Mouse (Mus musculus) limb, embryonic 14.5 days (tissue): ENCODE measurements around the gene Zfp612. TPM values are rescaled to one million over a fixed set of nuclear protein-coding genes. Genes with fewer than 3 reads are reported as not detected.
A peak's percentile ranks its signal among the peaks of the same experiment; 100 is the strongest.
"Not testable (repeated sequence)": the region's sequence is repeated elsewhere in the genome, so short reads cannot be mapped to it uniquely, and the experiment has no call there.

Source experiments
- ATAC-seq: fragments of 200-750 bp; cut with Nextera tagmentation; 2 replicates; pipeline ENCODE4 v1.8.0; 2017; ENCODE audit warnings: low read depth, moderate number of reproducible peaks, moderate TSS enrichment; ENCODE audit not compliant: low FRiP score
- DNase-seq: peaks from one replicate; pipeline ENCODE4 v3.0.0-alpha.2; 2015; ENCODE audit warnings: low spot score
- H3K27ac ChIP-seq: fragments of 300-500 bp; sonication (generic); replicated peaks from 2 replicates; pipeline ENCODE4 v1.5.1; 2014; ENCODE audit warnings: low read depth, mild to moderate bottlenecking, low read length, moderate library complexity, mixed read lengths
- H3K27me3 ChIP-seq: fragments of 300-500 bp; sonication (generic); 2 replicates; pipeline ENCODE4 v1.6.1; 2014; ENCODE audit warnings: low read length, mixed read lengths; ENCODE audit not compliant: control insufficient read depth, insufficient read depth
- H3K36me3 ChIP-seq: fragments of 300-500 bp; sonication (generic); 2 replicates; pipeline ENCODE4 v1.6.1; 2014; ENCODE audit warnings: mild to moderate bottlenecking, low read length, moderate library complexity, mixed read lengths; ENCODE audit not compliant: control insufficient read depth, insufficient read depth
- H3K4me1 ChIP-seq: fragments of 300-500 bp; sonication (generic); 2 replicates; pipeline ENCODE4 v1.6.1; 2014; ENCODE audit warnings: antibody characterized with exemption, low read length, mixed read lengths; ENCODE audit not compliant: control insufficient read depth, insufficient read depth
- H3K4me2 ChIP-seq: fragments of 300-500 bp; sonication (generic); replicated peaks from 2 replicates; pipeline ENCODE4 v1.6.1; 2014; ENCODE audit warnings: low read depth, mild to moderate bottlenecking, low read length, moderate library complexity; ENCODE audit not compliant: severe bottlenecking
- H3K4me3 ChIP-seq: fragments of 300-500 bp; sonication (generic); replicated peaks from 2 replicates; pipeline ENCODE4 v1.5.1; 2014; ENCODE audit warnings: low read length
- H3K9ac ChIP-seq: fragments of 300-500 bp; sonication (generic); 2 replicates; pipeline ENCODE4 v1.6.1; 2014; ENCODE audit warnings: mild to moderate bottlenecking, low read depth, low read length, moderate library complexity; ENCODE audit not compliant: severe bottlenecking
- H3K9me3 ChIP-seq: fragments of 300-500 bp; sonication (generic); 2 replicates; pipeline ENCODE4 v1.6.1; 2016; ENCODE audit warnings: low read length; ENCODE audit not compliant: control insufficient read depth
- POLR2A ChIP-seq: fragments of 200-500 bp; IDR thresholded peaks from 2 replicates; pipeline ENCODE4 v1.8.0; 2012; ENCODE audit warnings: inconsistent platforms, mild to moderate bottlenecking, moderate library complexity, borderline replicate concordance; ENCODE audit not compliant: insufficient read depth, insufficient read length; ENCODE audit errors: extremely low read depth
- WGBS: fragments of 180-500 bp; shearing (Covaris S2); extraction: QIAGEN DNeasy Blood & Tissue Kit; methylation state at CpG from one replicate; pipeline ENCODE4 v1.1.7; 2014; 5-methylcytosine and 5-hydroxymethylcytosine counted together
- polyA plus RNA-seq, 2 experiments: library from polyadenylated mRNA; depleted of rRNA in 1 of 2; stranded (reverse) in 1 of 2; unstranded in 1 of 2; fragments of >200 nt; fragmentation: Nextera tagmentation in 1 of 2; extraction: Ambion mirVana in 1 of 2; gene quantifications; 2 replicates each; pipeline versions ENCODE4 v1.2.1 to v1.2.3; 2012 to 2014

The Zfp612 gene
- polyA plus RNA-seq (2012; rRNA removed), result 7.5 and 7.8 TPM in 2 replicates
- 8.5 and 8.8 TPM in 2 replicates for polyA plus RNA-seq (2014; fragmentation: Nextera tagmentation; extraction: Ambion mirVana)

- Histone ChIP-seq H3K27me3 (no peaks in the 10 kb centered on the region), H3K36me3 (peaks cover 17% of the 10 kb centered on the region), H3K9ac (peak within 1 kb of the TSS; percentile 73), H3K4me2 (peak within 1 kb of the TSS; percentile 79), H3K27ac (no peak within 1 kb of the TSS), H3K4me1 (no peaks in the 10 kb centered on the region; the same call in 1 of the 2 replicates), H3K4me3 (peak within 1 kb of the TSS; percentile 70), H3K9me3 (no peaks in the 10 kb centered on the region)
- no peak for TF ChIP-seq POLR2A
- ATAC-seq (peak; percentile 91), DNase-seq (peak; percentile 38)
- WGBS, result 8% methylated on average over 46 of the region's 54 CpGs
These were observed at the start of gene Zfp612 for GRCm38 (mm10) chr8:110079282-110080221. Gene Zfp612 (plus strand): TSS chr8:110079746.

- not testable (repeated sequence) for DNase-seq, ATAC-seq, H3K4me3 ChIP-seq, H3K9me3 ChIP-seq, H3K9ac ChIP-seq, H3K4me2 ChIP-seq, H3K27ac ChIP-seq, H3K36me3 ChIP-seq, H3K4me1 ChIP-seq, H3K27me3 ChIP-seq
- WGBS, result 38% methylated on average over 8 of the region's 8 CpGs
These were observed 45.8 kb upstream of the Zfp612 start for GRCm38 (mm10) chr8:110033771-110034170.

GRCm38 (mm10) chr8:110034331-110034730, 45.2 kb upstream of the Zfp612 start:
- no peaks in the 10 kb centered on the region for H3K27me3 ChIP-seq
- no peak overlapping the region for H3K9ac ChIP-seq
- no peak overlapping the region for H3K27ac ChIP-seq
- H3K4me3 ChIP-seq, result no peak overlapping the region
- TF ChIP-seq POLR2A, result no peak
- DNase-seq (no peak), ATAC-seq (no peak)
- H3K4me1 ChIP-seq, result no peaks in the 10 kb centered on the region
- H3K9me3 ChIP-seq, result no peaks in the 10 kb centered on the region
- WGBS, result 77% methylated on average over 4 of the region's 4 CpGs
- H3K4me2 ChIP-seq, result no peak overlapping the region
- no peaks in the 10 kb centered on the region for H3K36me3 ChIP-seq

- WGBS, result 74% methylated on average over 2 of the region's 2 CpGs
- no peak overlapping the region for H3K4me2 ChIP-seq
- DNase-seq, result no peak
- no peaks in the 10 kb centered on the region for H3K4me1 ChIP-seq
- no peak for TF ChIP-seq POLR2A
- no peak for ATAC-seq
- H3K9me3 ChIP-seq, result no peaks in the 10 kb centered on the region
- no peak overlapping the region for H3K9ac ChIP-seq
- H3K27ac ChIP-seq, result no peak overlapping the region
- no peaks in the 10 kb centered on the region for H3K27me3 ChIP-seq
- no peaks in the 10 kb centered on the region for H3K36me3 ChIP-seq
- H3K4me3 ChIP-seq, result no peak overlapping the region
These were observed 43.4 kb upstream of the Zfp612 start for GRCm38 (mm10) chr8:110036156-110036555.

- Histone ChIP-seq H3K27ac (no peak overlapping the region), H3K36me3 (no peaks in the 10 kb centered on the region), H3K27me3 (no peaks in the 10 kb centered on the region), H3K4me2 (no peak overlapping the region), H3K4me3 (no peak overlapping the region), H3K4me1 (no peaks in the 10 kb centered on the region), H3K9ac (no peak overlapping the region), H3K9me3 (no peaks in the 10 kb centered on the region)
- no peak for TF ChIP-seq POLR2A
- DNase-seq (no peak), ATAC-seq (no peak)
- 33% methylated on average over 7 of the region's 7 CpGs for WGBS
These were observed 40.3 kb upstream of the Zfp612 start for GRCm38 (mm10) chr8:110039216-110039615.
